Mouse (Mus musculus) cortical plate, adult 2 months (tissue): ENCODE results near the gene Eapp.

ENCODE experiments used
- CTCF ChIP-seq: fragments of 200-500 bp; IDR thresholded peaks from 2 replicates; pipeline ENCODE4 v1.5.1; 2011; ENCODE audit warnings: mild to moderate bottlenecking, control low read depth, low read length; ENCODE audit not compliant: insufficient read depth; ENCODE audit errors: extremely low read depth
- POLR2A ChIP-seq: fragments of 200-500 bp; IDR thresholded peaks from 2 replicates; pipeline ENCODE4 v1.6.1; 2011; ENCODE audit warnings: mild to moderate bottlenecking, low read length, control low read depth; ENCODE audit not compliant: insufficient read depth; ENCODE audit errors: extremely low read depth

DNA sequence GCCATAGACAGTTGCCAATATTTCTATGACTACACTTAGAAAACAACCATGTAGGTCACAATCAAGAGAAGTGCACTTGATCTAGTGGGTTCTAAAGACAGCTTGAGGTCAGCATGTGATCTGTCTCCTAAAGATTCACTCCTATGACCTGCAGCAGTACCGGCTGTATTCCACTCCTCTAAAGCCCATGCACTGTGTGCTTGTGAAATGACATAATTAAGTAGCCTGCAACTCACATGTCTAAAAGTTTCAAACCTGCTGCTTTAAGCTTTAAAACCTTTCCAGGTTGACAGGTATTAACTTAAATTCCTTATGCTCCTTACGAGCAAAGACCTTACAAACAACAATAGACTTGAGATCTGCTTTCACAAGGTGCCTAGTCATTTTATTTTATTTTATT is 38.5 kb downstream of the Eapp start:
- TF ChIP-seq CTCF (no peak), POLR2A (no peak)
